Mouse (Mus musculus): ENCODE results near the gene Hmgn2. TPM values are rescaled to one million over a fixed set of nuclear protein-coding genes. Genes with fewer than 3 reads are reported as not detected.

Gene Hmgn2
- polyA plus RNA-seq, 1 experiment, result 28.9 TPM

- WGBS, result 32% methylated on average over 12 of the region's 12 CpGs
- TF ChIP-seq CTCF (IDR thresholded peaks at IDR 0.05; ENCODE audit: insufficient read depth, low read length), result no peak
- H3K4me3 ChIP-seq (replicated peaks; ENCODE audit: extremely low read depth, low read depth, low read length), result peak overlapping the region; percentile 72
- H3K4me1 ChIP-seq (ENCODE audit: control insufficient read depth, insufficient read depth, low read length), result peaks cover 5% of the 10 kb centered on the region; the same call in 1 of the 2 replicates
- no peak for DNase-seq
These were observed 2.0 kb downstream of the Hmgn2 start for GRCm38 (mm10) chr4:133966271-133966940.

GRCm38 (mm10) chr4:133962566-133962965, 5.9 kb downstream of the Hmgn2 start:
- no peak for DNase-seq
- 78% methylated on average over 7 of the region's 7 CpGs for WGBS
- TF ChIP-seq POLR2A (IDR thresholded peaks at IDR 0.05; ENCODE audit: borderline replicate concordance, extremely low read depth, low read depth, low read length) (no peak), CTCF (IDR thresholded peaks at IDR 0.05; ENCODE audit: insufficient read depth, low read length) (no peak)
- no peaks in the 10 kb centered on the region for H3K4me1 ChIP-seq (ENCODE audit: control insufficient read depth, insufficient read depth, low read length)
- no peak overlapping the region for H3K4me3 ChIP-seq (replicated peaks; ENCODE audit: extremely low read depth, low read depth, low read length)

- TF ChIP-seq POLR2A (IDR thresholded peaks at IDR 0.05; ENCODE audit: borderline replicate concordance, extremely low read depth, low read depth, low read length) (no peak), CTCF (IDR thresholded peaks at IDR 0.05; ENCODE audit: insufficient read depth, low read length) (no peak)
- no peak overlapping the region for H3K4me3 ChIP-seq (replicated peaks; ENCODE audit: extremely low read depth, low read depth, low read length)
- DNase-seq, result no peak
- WGBS, result 89% methylated on average over 1 of the region's 1 CpGs
- no peaks in the 10 kb centered on the region for H3K4me1 ChIP-seq (ENCODE audit: control insufficient read depth, insufficient read depth, low read length)
These were observed 9.6 kb downstream of the Hmgn2 start for GRCm38 (mm10) chr4:133958884-133959283.

GRCm38 (mm10) chr4:133956358-133956757, 12.1 kb downstream of the Hmgn2 start:
- TF ChIP-seq POLR2A (IDR thresholded peaks at IDR 0.05; ENCODE audit: borderline replicate concordance, extremely low read depth, low read depth, low read length), result no peak
- TF ChIP-seq CTCF (IDR thresholded peaks at IDR 0.05; ENCODE audit: insufficient read depth, low read length), result no peak
- no peak overlapping the region for H3K4me3 ChIP-seq (replicated peaks; ENCODE audit: extremely low read depth, low read depth, low read length)
- 76% methylated on average over 4 of the region's 4 CpGs for WGBS
- DNase-seq, result no peak
- H3K4me1 ChIP-seq (ENCODE audit: control insufficient read depth, insufficient read depth, low read length), result no peaks in the 10 kb centered on the region

- no peaks in the 10 kb centered on the region for H3K4me1 ChIP-seq (ENCODE audit: control insufficient read depth, insufficient read depth, low read length)
- WGBS, result 45% methylated on average over 4 of the region's 4 CpGs
- TF ChIP-seq CTCF (IDR thresholded peaks at IDR 0.05; ENCODE audit: insufficient read depth, low read length), result no peak
- no peak for TF ChIP-seq POLR2A (IDR thresholded peaks at IDR 0.05; ENCODE audit: borderline replicate concordance, extremely low read depth, low read depth, low read length)
- no peak for DNase-seq
- no peak overlapping the region for H3K4me3 ChIP-seq (replicated peaks; ENCODE audit: extremely low read depth, low read depth, low read length)
These were observed 21.7 kb downstream of the Hmgn2 start for GRCm38 (mm10) chr4:133946736-133947135.

GRCm38 (mm10) chr4:133943791-133944190, 24.7 kb downstream of the Hmgn2 start:
- no peak overlapping the region for H3K4me3 ChIP-seq (replicated peaks; ENCODE audit: extremely low read depth, low read depth, low read length)
- no peak for DNase-seq
- H3K4me1 ChIP-seq (ENCODE audit: control insufficient read depth, insufficient read depth, low read length), result no peaks in the 10 kb centered on the region
- 73% methylated on average over 3 of the region's 3 CpGs for WGBS
- TF ChIP-seq POLR2A (IDR thresholded peaks at IDR 0.05; ENCODE audit: borderline replicate concordance, extremely low read depth, low read depth, low read length), result no peak
- no peak for TF ChIP-seq CTCF (IDR thresholded peaks at IDR 0.05; ENCODE audit: insufficient read depth, low read length)

- Histone ChIP-seq H3K4me1 (ENCODE audit: control insufficient read depth, insufficient read depth, low read length) (no peaks in the 10 kb centered on the region), H3K4me3 (replicated peaks; ENCODE audit: extremely low read depth, low read depth, low read length) (no peak overlapping the region)
- TF ChIP-seq POLR2A (IDR thresholded peaks at IDR 0.05; ENCODE audit: borderline replicate concordance, extremely low read depth, low read depth, low read length), result no peak
- DNase-seq, result no peak
- WGBS, result 86% methylated on average over 4 of the region's 4 CpGs
These were observed 25.8 kb downstream of the Hmgn2 start for GRCm38 (mm10) chr4:133942679-133943078.

- 41% methylated on average over 3 of the region's 3 CpGs for WGBS
- no peak for DNase-seq
- no peak for TF ChIP-seq POLR2A (IDR thresholded peaks at IDR 0.05; ENCODE audit: borderline replicate concordance, extremely low read depth, low read depth, low read length)
- Histone ChIP-seq H3K4me1 (ENCODE audit: control insufficient read depth, insufficient read depth, low read length) (no peaks in the 10 kb centered on the region), H3K4me3 (replicated peaks; ENCODE audit: extremely low read depth, low read depth, low read length) (no peak overlapping the region)
These were observed 26.9 kb downstream of the Hmgn2 start for GRCm38 (mm10) chr4:133941576-133941975.

GRCm38 (mm10) chr4:133940386-133941260, 27.8 kb downstream of the Hmgn2 start:
- no peak for DNase-seq
- WGBS, result 85% methylated on average over 13 of the region's 13 CpGs
- no peak for TF ChIP-seq CTCF (IDR thresholded peaks at IDR 0.05; ENCODE audit: insufficient read depth, low read length)
- TF ChIP-seq POLR2A (IDR thresholded peaks at IDR 0.05; ENCODE audit: borderline replicate concordance, extremely low read depth, low read depth, low read length), result no peak
- Histone ChIP-seq H3K4me1 (ENCODE audit: control insufficient read depth, insufficient read depth, low read length) (no peaks in the 10 kb centered on the region), H3K4me3 (replicated peaks; ENCODE audit: extremely low read depth, low read depth, low read length) (no peak overlapping the region)

GRCm38 (mm10) chr4:133938077-133938476, 30.4 kb downstream of the Hmgn2 start:
- Histone ChIP-seq H3K4me1 (ENCODE audit: control insufficient read depth, insufficient read depth, low read length) (no peaks in the 10 kb centered on the region), H3K4me3 (replicated peaks; ENCODE audit: extremely low read depth, low read depth, low read length) (no peak overlapping the region)
- TF ChIP-seq POLR2A (IDR thresholded peaks at IDR 0.05; ENCODE audit: borderline replicate concordance, extremely low read depth, low read depth, low read length), result no peak
- 55% methylated on average over 2 of the region's 2 CpGs for WGBS
- DNase-seq, result no peak
